Mouse (Mus musculus) myocyte (in vitro differentiated cells): ENCODE results near the gene Gm609.

ENCODE experiments used
- MYOD1 ChIP-seq, 3 experiments: IDR thresholded peaks; one replicate each; pipeline ENCODE4 v1.6.1; 2011; ENCODE audit warnings: control low read depth in 2 of 3, low read depth in 2 of 3, mild to moderate bottlenecking in 2 of 3, moderate library complexity in 1 of 3; ENCODE audit not compliant: insufficient read length in 2 of 3, control insufficient read depth in 1 of 3
- POLR2A ChIP-seq: IDR thresholded peaks from one replicate; pipeline ENCODE4 v1.6.1; 2011; ENCODE audit warnings: low read depth, mild to moderate bottlenecking, control low read depth, moderate library complexity; ENCODE audit not compliant: insufficient read length

GRCm38 (mm10) chr16:45476991-45477390 is 15.8 kb downstream of the Gm609 start:
- no peak for TF ChIP-seq POLR2A
- no peak for TF ChIP-seq MYOD1 (IDR thresholded peaks at IDR 0.05; ENCODE audit: control insufficient read depth in 1 of 3, insufficient read length in 2 of 3, low read depth in 2 of 3)
